Mouse (Mus musculus) 416B (cell line): ENCODE data around the gene Itga9.

Experiments
- DNase-seq: peaks from one replicate; pipeline ENCODE4 v3.0.0; 2011; ENCODE audit warnings: low read depth

Gene Itga9

DNA sequence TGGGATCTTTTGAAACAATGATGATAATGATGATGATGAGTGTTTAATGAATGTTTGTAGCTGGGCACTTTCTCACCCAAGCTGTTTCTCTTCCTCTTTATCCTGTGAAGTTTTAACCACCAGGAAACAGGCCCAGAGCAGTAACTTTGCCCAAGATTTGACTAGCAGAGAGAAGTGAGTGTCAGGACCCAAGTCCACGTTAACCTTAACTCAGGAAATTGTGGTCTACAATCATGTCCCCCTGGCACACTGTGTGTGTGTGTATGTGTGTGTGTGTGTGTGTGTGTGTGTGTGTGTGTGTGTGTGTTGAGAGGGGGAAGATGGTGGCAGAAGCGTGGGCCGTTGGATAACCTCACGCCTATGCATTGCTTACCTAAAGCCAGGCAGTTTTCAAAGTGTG, 120.1 kb downstream of the Itga9 start:
- DNase-seq, result peak; percentile 19

DNA sequence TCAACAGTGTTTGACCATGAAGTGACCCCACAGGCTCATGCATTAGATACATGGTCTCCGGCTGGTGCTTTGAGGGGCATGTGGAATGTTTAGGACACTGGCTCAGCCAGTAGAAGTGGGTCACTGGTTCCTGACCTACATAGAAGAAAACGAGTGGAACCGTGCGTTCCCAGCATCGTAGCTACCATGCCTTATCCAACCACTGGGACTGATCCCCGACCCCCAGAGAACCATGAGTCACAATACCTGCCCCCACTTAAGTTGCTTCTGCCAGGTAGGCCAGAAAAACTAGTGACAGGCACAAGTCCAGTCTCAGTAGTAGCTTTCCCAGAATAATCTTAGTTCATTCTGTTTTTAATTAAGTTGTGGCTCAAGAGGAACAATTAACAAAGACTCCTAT, 121.8 kb downstream of the Itga9 start:
- no peak for DNase-seq

DNA sequence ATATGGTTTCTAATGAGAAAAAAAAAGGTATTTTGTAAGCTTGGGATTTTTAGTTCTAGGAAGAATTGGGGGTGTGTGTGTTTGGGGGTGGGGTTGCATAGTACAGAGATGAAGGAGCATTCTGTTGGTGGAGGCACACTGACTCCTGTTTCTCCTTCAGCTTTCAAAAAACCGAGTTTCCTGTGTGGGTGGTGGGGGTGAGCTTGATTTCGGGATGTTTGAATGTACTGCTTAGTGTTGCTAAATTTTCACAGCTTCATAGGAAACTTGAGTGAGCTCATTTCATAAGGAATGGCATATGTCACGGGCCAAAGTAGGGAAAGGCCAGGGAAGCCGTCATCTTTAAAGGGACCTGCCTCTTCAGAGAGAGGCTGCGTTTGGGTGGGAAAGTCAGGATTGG, 122.5 kb downstream of the Itga9 start:
- no peak for DNase-seq

DNA sequence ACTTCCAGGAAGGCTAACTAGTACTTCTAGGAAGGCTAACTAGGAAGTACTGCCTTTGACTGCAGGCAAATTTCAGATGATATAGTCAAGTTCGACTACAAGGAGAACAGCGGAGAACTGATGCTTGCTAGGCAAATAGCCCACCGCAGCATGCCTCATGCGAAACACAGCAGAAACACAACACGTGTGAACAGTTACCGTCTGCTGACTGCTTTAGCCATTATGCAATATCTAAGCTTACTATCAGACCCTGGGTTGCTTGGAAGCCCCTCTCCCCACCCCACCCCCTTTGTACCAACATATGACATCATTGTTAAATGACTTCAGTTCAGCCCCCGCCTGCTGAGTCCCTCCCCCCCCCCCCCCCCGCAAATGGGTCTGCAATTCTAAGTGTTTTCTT, 123.7 kb downstream of the Itga9 start:
- no peak for DNase-seq

DNA sequence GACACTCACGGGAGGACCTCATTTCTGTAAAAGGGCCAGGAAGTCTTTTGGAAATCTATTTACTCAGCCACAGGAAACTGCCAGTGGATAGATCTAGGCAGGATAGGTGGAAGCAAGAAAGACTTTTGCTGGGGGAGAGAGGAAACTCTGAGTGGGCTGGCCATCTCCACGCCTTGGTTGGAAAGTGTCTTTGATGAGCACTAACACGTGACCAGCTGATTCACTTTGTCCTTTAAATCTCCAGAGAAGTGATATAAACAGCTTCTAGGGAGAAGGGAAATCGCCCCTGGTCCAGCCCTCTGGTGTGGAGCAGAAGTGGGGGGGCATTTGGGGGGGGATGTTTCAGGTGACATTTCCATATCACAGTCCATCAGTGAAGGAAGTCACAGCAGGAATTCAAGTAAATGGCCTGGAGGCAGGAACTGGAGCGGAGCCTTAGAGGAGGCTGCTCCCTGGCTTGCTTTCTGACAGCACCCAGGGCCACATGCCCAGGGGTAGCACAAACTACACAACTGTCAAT, 124.4 kb downstream of the Itga9 start:
- DNase-seq, result no peak

DNA sequence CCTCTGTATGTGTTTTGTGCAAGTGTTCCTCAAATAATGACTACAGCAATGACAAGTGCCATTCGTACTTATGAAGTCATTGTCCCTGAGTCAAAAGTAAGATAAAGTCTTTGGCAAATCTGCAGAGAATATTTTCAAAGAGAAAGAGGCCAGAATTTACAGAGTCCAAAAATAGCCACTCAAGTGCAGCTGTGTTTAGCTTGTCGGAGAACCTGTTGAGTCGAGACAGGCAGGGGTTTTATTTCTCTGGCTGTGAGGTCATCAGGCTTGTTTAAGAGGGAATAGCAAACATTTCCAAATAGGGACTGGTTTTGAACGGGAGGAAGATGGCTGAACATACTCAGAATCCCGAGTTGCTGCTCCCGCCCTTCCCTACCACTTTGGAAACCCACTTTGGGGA, 125.2 kb downstream of the Itga9 start:
- no peak for DNase-seq

DNA sequence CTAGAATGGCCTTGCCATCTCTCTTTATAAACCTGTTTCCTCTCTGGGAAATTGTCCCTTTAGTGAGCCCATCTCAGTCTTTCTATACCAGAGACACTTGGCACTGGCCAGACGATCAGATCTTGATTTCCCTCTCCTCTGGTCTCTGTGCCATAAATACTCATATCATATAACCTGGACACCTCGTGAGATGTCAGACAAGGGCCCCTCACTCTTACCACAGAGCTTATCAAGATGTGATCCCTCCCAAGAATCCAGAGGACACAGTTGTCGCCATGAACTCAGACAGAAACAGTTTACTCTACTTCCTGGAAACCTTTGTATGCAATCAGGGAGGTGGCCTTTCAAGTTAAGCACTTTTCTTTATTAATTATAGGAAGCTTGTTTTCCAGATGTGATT, 127.1 kb downstream of the Itga9 start:
- DNase-seq, result no peak

DNA sequence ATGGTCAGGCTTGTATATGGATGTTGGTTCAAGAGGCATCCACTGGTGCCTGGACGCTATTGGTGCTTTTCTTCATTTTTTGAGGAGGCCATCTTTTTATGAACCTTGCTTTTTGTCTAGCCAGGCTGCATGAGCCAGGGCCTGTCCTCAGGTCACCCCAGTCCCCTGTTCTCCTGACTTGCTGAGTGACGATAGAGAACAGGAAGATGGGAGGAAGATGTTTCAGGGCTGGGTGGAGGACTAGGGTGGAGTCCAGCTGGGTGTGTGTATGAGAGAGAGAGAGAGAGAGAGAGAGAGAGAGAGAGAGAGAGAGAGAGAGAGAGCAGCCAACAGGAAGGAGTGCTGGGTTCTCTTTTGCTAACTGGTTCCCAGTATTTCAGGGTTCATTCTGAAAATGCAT, 130.6 kb downstream of the Itga9 start:
- DNase-seq, result no peak

DNA sequence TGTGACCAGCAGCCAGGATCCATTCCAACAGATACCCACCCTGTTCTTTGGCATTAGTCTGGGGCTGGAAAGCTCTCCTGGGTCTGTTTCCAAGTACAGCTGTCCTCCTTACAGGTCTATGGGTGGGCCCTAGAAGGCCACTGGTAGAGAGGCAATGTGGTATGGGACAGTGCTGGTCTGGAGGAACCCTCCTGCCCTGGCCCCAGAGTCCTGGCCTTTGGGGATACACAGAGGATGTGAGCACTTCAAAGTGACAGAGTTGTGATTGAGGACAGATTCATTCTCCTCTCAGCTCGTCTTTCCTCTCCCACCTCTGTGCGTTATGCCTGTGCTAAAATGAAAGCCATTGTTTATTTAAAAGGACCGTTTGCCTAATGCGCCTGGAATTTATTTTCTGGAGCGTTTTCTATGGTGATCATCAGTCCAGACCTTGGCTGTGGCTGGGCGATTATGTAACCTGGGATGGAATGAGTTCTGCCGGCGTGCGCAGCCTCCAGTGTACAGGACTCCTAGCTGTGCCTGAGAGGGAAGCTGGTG, 131.2 kb downstream of the Itga9 start:
- DNase-seq, result no peak

DNA sequence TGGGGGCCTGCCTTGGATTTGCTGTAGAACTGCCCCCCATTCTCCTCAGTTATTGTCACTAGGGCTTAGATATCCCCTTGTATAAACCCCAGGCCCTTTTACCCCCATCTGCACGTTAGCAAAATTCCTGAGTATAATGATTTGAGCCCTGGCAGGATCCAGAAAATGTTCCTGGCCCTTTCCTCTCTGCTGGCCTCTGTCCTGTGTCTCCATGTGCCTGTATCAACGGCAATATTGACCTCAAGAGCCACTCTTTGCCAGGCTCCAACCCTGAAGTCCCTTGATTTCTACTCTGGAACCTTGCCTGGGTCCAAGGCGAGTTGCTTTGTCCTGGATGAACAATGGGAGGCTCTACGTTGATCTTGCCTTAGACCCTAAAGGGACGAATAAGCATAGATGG, 131.8 kb downstream of the Itga9 start:
- no peak for DNase-seq

DNA sequence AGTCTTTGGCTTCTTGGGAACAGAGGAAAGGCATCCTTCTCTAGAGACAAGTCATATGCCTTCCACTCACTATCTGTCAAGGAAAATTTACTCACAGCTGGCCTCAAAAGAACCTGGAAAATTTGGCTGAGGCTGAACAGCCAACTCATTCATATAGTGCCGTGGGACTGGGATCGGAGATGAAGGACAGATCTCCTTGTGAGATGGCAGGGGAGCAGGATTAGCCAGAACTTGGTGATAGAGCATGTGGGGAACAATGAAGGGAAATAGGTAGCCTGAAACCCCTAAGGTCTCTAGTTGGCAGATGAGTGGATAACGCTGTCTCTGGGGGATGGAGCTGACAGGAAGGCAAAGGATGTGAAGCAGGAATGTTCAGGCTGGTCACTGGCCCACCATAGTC, 132.6 kb downstream of the Itga9 start:
- DNase-seq, result no peak

DNA sequence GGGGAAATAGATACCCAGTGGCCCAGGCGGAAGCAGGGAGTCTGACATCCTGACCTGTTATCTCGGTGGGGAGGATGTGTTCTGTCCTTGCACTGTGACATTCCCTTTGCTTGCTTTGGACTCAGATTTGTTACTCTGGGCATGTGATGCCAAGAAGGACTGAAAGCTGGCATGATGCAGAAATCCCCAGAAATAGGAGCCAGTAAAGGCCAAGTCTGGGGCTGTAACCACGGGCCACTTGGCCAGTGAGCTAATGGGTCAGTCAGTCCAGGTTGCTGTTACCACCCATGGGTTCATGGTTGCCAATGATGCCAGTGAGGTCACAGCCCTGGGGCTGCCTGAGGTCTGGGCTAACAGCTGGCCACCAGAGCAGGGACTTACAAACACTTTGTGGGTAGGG, 133.2 kb downstream of the Itga9 start:
- DNase-seq, result no peak

DNA sequence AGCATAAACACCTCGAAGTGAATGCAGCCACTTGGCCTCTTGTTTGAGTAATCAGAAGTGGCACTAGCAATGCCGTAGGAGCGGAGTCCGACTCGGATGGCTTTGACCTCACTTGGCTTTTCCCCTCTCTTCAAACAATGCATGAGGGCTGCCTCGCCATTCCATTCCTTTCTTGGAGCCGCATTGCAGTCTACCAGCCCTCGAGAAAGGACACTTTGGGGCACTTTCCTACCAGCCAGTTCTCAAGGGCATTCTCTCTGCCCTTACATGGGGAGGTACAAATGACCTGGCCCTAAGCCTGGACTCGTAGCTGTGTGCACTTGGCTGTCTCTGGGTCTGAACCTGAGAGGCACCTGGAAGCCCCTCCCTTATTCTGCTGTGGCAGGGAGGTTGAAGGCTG, 134.8 kb downstream of the Itga9 start:
- DNase-seq, result no peak

DNA sequence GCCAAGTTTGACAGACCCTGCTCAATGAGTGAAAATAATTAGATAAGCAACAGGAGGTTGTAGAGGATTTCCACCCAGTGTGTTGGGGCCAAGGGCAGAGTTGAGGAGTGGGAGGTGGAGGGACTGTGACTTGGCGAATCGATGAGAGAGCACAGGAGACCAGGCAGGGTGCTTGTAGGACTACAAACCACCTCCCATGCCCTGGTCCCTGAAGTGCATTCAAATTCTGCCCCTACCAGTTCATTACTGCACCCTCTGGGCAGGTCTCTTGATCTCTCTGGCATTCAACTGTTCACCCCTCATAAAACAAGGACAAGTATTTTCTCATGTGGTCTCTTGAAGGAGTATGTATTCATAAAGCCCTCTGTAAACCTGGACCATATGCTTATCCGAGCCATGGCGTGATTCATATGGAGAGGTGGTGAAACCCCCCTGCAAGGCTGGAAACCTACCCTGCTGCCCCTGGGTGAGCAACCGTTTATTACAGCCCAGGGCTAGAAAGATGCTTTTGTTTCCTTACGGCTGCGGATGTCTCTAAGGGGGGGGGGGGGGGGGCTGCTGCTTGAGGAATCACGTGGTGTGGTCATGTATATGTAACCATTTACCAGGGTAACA, 143.0 kb downstream of the Itga9 start:
- no peak for DNase-seq

DNA sequence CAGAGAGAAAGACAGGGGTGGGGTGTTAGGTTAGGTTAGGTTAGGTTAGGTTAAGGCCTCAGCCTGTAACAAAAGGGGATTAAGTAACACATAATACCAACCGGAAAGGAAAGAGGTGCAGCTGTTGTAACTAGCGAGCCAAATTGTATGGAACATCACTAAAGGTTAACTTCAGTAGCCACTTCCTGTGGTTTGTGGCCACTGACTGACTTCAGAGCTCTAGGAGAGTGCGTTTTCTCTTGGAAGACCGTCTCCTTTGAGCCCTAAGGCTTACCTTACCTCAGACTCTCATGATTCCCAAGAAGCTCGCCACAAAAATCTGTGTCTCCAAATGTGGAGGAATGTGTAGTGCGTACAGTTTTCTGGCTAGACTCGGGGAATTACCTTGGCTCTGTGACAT, 144.3 kb downstream of the Itga9 start:
- DNase-seq, result peak; percentile 57

DNA sequence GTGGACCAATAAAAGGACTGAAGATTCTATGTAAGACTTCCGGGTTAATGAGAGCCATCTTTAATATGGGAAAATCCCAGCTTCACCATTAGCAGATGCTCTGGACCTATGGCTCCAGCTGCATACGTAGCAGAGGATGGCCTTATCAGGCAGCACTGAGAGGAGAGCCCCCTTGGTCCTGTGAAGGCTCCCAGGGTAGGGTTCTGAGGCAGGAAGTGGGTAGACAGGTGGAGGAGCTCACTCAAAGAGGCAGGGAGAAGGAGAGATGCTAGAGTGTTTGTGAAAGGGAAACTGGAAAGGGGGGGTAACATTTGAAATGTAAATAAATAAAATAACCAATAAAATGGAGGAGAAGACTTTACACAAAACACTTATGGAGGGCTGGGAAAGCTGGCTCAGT, 145.9 kb downstream of the Itga9 start:
- no peak for DNase-seq

DNA sequence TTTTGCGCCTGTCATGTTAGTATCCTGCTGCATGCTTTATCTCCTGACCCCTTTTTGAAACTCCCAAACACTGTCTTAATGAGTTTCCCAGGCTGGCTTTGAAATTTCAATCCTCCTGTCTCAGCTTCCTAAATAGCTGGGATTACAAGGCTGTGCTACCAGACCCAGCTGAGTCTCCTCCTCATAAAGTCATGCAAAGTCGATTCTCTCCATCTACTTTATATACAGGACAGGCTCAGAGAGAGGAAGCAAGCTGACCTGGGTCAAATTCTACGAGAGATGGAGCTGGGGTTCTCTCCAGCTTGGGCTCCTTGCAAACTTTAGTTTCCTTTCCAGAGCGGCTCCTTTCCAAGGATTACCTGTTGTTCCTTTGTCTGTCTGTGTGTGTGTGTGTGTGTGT, 153.0 kb downstream of the Itga9 start:
- no peak for DNase-seq

DNA sequence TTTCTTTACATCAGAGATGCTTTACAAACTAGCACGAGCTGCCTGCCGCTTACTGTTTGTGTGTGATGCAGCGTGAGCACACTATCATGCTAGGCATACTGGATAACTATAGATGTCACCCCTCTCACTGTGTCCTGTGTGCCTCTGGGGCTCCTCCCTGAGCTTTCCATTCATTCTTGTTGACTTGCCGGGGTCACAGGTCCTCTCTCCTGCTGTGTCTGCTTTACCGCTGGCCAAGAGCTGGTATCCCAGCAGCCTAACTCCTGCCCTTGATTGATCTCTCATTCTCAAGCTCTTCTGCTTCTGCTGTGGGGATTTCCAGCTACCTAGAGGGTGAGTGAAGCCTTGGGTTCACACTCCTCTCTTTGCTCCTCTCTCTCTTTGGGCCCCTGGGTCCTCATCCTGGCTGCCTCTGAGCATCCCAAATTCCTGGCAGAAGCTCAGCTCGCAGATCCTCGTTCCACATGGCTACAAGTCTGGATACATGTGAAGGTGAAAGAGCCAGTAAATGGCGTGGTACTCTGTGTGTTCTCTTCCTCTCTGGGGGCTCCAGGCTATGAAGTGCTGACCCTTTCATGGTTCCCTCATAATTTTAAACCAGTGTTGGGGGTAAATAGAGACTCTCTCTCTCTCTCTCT, 155.6 kb downstream of the Itga9 start:
- no peak for DNase-seq

DNA sequence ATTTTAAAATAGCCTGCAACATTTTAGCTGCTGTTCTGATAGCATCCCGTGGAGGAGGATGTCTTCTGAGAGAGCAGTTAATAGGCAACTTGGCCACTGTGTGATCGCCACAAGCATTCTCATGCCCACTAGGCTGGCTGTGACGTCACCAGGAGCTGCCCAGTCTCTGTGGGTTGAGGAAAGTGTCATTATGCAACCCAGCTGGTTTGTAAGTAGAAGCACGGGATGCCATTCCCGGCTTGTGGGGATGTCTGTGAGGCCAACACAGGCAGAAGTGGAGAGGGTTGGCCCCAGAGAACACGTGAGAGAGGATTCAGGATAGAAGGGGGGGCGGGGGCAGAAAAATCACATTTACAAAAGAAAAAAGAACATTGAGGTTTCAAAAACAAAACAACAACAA, 156.3 kb downstream of the Itga9 start:
- no peak for DNase-seq

DNA sequence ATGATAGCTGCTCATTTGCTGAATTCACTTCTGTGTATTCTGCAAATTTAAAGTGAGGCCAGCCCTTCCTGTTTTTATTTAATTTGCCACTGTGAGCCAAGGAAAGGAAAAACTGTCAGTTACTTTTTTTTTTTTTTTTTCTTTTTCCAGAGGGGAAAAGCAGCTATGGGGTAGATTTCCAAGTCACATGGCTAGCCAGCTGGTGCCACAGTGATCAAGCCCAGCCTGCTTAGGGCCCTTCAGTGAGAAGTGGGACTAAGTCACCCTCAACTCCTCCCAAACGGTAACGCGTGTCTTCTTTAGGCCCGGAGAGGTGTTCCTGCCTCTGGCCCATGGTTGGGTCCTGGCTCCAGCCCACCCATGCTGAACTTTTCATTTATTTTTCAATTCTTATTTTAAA, 156.7 kb downstream of the Itga9 start:
- DNase-seq, result no peak

DNA sequence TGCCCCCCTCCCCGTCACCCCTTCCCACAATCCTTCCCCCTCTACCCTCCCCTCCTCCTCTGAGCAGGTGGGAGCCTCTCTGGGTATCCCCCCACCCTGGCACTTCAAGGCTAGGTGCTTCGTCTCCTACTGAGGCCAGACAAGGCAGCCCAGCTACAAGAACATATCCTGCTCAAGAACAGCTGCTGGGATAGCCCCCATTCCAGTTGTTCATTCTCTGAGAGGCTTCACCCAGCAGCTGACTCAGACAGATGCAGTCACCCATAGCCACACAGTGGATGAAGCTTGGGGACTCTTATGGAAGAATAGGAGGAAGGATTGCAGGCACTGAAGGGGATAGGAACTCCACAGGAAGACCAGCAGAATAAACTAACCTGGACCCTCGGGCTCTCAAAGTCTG, 157.2 kb downstream of the Itga9 start:
- DNase-seq, result no peak

DNA sequence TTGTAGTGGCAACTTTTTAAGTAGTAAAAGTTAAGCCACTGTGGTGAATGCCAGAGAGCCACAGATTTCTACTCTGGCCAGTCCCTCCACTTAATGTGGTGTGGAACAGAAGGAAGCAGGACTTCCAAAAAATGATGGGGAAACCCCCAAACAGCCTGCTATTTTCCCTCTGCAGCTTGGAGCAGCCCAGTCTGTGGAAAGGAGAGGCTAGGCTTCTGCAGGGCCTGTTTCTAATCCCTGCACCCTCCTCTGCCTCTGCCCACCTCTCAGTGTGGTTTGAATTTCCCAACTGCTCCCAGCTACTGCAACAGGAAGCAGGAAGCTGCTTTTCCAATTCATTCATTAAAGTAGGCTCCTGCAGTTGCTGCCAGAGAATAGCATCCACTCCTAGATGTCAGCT, 158.6 kb downstream of the Itga9 start:
- no peak for DNase-seq

DNA sequence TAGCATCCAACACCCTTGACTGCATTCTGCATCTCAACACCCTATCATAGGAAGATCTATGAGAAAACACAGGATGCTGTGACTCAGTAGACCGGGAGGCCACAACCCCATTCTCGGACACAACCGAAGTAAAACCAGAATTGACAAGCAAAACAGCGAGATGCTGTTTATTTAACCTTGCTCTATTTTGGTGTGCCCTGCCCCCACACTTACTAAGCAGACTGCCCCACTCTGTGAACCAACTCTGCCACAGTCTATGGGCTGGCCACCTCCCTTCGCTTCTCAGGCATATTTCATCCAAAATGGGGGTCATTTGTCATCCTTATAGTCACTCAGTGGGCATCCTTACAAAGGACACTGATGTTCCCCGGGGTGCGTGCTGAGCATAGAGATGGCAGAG, 160.5 kb downstream of the Itga9 start:
- peak; percentile 54 for DNase-seq

DNA sequence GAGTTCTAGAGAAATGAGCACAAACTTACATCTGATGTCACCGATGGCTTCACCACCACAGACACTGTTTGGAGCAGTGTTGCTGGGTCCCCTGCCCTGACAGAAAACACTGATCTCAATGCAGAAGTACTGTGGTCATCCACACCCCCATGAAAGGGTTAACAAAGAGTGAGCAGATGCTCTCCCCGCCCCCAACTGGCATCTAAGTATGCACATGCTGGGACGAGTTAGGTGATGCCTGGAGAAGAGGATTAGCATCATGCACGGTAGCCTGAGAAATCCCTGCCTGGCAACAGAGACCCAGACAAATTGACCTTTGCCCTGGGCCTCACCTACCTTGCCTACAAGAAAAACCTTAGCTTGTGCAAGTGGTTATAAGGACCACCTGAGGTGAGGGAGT, 162.1 kb downstream of the Itga9 start:
- no peak for DNase-seq
